Mouse (Mus musculus) forebrain, postnatal 0 days (tissue): Measurements from ENCODE around the gene BC048403. TPM values are rescaled to one million over a fixed set of nuclear protein-coding genes. Genes with fewer than 3 reads are reported as not detected.

ENCODE experiments used
- ATAC-seq: fragments of 200-750 bp; cut with Nextera tagmentation; 2 replicates; pipeline ENCODE4 v1.8.0; 2017; ENCODE audit warnings: mild to moderate bottlenecking, moderate library complexity
- DNase-seq: peaks from one replicate; pipeline ENCODE4 v3.0.0-alpha.2; 2015
- H3K27ac ChIP-seq: fragments of 300-500 bp; sonication (generic); 2 replicates; pipeline ENCODE4 v1.5.1; 2014; ENCODE audit warnings: low read depth, mild to moderate bottlenecking, antibody characterized with exemption, low read length, moderate library complexity, mixed read lengths
- H3K27me3 ChIP-seq: fragments of 300-500 bp; sonication (generic); 2 replicates; pipeline ENCODE4 v1.6.1; 2014; ENCODE audit warnings: mild to moderate bottlenecking, low read length, mixed read lengths; ENCODE audit not compliant: insufficient read depth
- H3K36me3 ChIP-seq: fragments of 300-500 bp; sonication (generic); 2 replicates; pipeline ENCODE4 v1.6.1; 2014; ENCODE audit warnings: mild to moderate bottlenecking, moderate library complexity; ENCODE audit not compliant: insufficient read depth
- H3K4me1 ChIP-seq: fragments of 300-500 bp; sonication (generic); 2 replicates; pipeline ENCODE4 v1.6.1; 2014; ENCODE audit warnings: antibody characterized with exemption; ENCODE audit not compliant: insufficient read depth
- H3K4me2 ChIP-seq: fragments of 300-500 bp; sonication (generic); 2 replicates; pipeline ENCODE4 v1.6.1; 2014; ENCODE audit warnings: low read depth, mild to moderate bottlenecking, moderate library complexity
- H3K4me3 ChIP-seq: fragments of 300-500 bp; sonication (generic); 2 replicates; pipeline ENCODE4 v1.5.1; 2014; ENCODE audit warnings: low read depth, low read length, mixed read lengths
- H3K9ac ChIP-seq: fragments of 300-500 bp; sonication (generic); 2 replicates; pipeline ENCODE4 v1.6.1; 2014; ENCODE audit warnings: mild to moderate bottlenecking
- H3K9me3 ChIP-seq: fragments of 300-500 bp; sonication (generic); 2 replicates; pipeline ENCODE4 v1.6.1; 2016; ENCODE audit warnings: low read length
- CTCF ChIP-seq: sonication (generic); IDR thresholded peaks from 2 replicates; pipeline ENCODE4 v1.5.1; 2016; ENCODE audit warnings: antibody characterized with exemption, control low read depth, low read depth
- WGBS: fragments of 180-500 bp; shearing (Covaris S2); extraction: QIAGEN DNeasy Blood & Tissue Kit; methylation state at CpG from one replicate; pipeline ENCODE4 v1.1.7; 2014; 5-methylcytosine and 5-hydroxymethylcytosine counted together
- polyA plus RNA-seq: library from polyadenylated mRNA; unstranded; fragments of >200 nt; fragmentation: Nextera tagmentation; extraction: Ambion mirVana; gene quantifications from 2 replicates; pipeline ENCODE4 v1.2.1, GENCODE M21; 2015
- total RNA-seq: library from RNA; depleted of rRNA; stranded (reverse); fragments of >200 nt; gene quantifications from 2 replicates; pipeline ENCODE4 v1.2.3, GENCODE M21; 2014

The BC048403 gene
- total and polyA plus RNA-seq, 2 experiments from 2014 or later, result 2.3 to 4.0 TPM

DNA sequence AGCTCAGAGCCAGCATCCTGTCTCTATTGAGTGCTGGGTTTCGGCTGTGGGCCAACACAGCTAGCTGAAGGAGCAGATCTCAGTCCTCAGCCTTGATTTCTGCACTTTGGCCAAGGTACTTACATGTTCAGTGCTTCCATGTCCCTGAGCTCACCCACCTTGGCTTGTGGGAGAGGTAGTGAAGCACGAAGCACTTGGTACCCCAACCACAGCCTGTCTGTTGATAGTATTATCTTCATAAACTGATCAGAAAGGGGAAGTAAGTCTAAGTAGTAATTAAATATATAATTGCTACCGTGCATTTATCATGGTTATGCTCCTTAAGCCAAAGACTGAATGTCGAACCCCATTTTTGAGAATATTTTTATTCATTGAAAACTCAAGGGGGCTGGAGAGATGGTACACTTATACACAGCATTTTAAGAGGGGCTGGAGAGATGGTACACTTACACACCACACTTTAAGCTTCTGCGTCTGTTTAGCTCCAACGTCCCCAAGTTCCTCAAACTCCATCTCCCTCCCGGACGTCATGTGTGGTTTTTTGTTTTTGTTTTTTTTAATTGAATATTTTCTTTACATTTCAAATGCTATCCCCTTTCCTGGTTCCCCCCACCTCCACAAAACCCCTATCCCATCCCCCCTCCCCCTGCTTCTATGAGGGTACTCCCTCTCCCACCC lies 8.6 kb upstream of the BC048403 start:
- no peak for TF ChIP-seq CTCF
- 94% methylated on average over 8 of the region's 8 CpGs for WGBS

DNA sequence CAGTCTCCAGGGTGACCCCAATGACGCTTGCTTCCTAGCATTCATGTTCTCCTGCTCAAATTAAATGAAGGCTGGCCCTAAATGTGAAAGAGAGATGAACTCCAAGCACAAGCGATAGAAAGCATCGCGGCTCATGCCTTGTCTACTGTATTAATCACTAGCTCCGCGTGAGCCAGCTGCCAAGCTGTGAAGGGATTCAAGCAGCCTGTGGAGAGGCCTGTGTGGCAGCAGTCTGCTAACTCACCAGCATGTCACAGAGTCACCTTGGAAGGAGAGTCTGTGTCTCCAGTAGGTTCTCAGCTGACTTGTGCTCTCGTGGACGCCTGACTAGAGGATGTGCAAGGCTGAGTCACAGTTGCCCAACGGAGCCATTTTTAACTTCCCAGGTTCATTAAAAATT lies 7.2 kb upstream of the BC048403 start:
- no peak for TF ChIP-seq CTCF
- WGBS, result 77% methylated on average over 9 of the region's 9 CpGs
- Histone ChIP-seq H3K27me3 (no peaks in the 10 kb centered on the region), H3K9ac (no peak overlapping the region), H3K27ac (no peak overlapping the region), H3K4me2 (no peak overlapping the region), H3K9me3 (no peaks in the 10 kb centered on the region), H3K36me3 (no peaks in the 10 kb centered on the region), H3K4me3 (no peak overlapping the region), H3K4me1 (no peaks in the 10 kb centered on the region)
- ATAC-seq (no peak), DNase-seq (no peak)

More for the DNA sequence above, 8.6 kb upstream of the BC048403 start:
- Histone ChIP-seq H3K27ac (no peak overlapping the region), H3K27me3 (no peaks in the 10 kb centered on the region), H3K4me2 (no peak overlapping the region), H3K9ac (no peak overlapping the region), H3K4me3 (no peak overlapping the region), H3K9me3 (no peaks in the 10 kb centered on the region), H3K36me3 (no peaks in the 10 kb centered on the region), H3K4me1 (no peaks in the 10 kb centered on the region)
- no peak for DNase-seq
- ATAC-seq, result no peak

DNA sequence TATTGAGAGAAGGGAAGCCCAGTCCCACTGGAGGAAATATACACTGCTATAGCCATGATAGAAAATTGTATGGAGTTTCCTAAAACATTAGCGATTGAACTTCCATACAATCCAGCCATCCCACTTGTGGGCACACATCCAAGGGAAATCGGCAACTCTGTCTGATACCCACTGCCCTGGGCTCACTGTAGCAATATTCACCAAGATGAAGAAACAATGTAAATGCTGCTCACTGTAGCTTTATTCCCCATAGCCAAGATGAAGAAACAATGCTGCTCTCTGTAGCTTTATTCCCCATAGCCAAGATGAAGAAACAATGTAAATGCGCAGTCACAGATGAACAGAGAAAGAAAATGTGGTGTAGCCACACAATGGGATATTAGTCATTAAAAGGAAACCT lies 2.5 kb upstream of the BC048403 start:
- Histone ChIP-seq H3K36me3 (no peaks in the 10 kb centered on the region), H3K4me1 (0 out of 2 replicates have a peak, but pooled peaks cover 7% of the 10 kb centered on the region), H3K27ac (no peak overlapping the region), H3K4me3 (no peak overlapping the region), H3K4me2 (no peak overlapping the region), H3K27me3 (no peaks in the 10 kb centered on the region), H3K9ac (no peak overlapping the region), H3K9me3 (no peaks in the 10 kb centered on the region)
- ATAC-seq (no peak), DNase-seq (no peak)
- no peak for TF ChIP-seq CTCF
- 86% methylated on average over 3 of the region's 3 CpGs for WGBS

DNA sequence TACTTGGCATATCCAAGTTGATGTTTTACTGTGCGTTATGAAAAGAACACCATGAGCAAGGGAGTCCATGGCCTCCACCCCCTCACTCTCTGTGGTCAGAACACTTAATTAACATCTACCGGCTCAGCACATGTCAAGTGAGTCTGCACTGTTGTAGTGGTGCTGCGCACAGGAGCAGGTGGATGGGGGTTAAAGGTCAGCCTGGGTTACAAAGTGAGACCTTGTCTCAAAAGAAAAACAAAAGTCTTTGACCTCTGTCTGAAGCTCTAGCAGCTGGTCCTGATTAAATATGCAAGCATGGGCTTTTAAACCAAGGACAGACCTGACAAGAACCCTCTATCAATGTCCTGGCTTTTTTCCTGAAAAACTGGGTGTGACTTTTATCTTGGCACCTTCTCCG lies 2.6 kb downstream of the BC048403 start:
- no peak overlapping the region for H3K4me3 ChIP-seq
- 65% methylated on average over 4 of the region's 4 CpGs for WGBS
- H3K36me3 ChIP-seq, result 0 out of 2 replicates have a peak, but pooled peaks cover 10% of the 10 kb centered on the region
- no peak for ATAC-seq
- 0 out of 2 replicates have a peak, but pooled peaks cover 7% of the 10 kb centered on the region for H3K4me1 ChIP-seq
- H3K27ac ChIP-seq, result no peak overlapping the region
- TF ChIP-seq CTCF, result no peak
- H3K9me3 ChIP-seq, result no peaks in the 10 kb centered on the region
- DNase-seq, result no peak
- H3K4me2 ChIP-seq, result no peak overlapping the region
- H3K27me3 ChIP-seq, result no peaks in the 10 kb centered on the region
- no peak overlapping the region for H3K9ac ChIP-seq

DNA sequence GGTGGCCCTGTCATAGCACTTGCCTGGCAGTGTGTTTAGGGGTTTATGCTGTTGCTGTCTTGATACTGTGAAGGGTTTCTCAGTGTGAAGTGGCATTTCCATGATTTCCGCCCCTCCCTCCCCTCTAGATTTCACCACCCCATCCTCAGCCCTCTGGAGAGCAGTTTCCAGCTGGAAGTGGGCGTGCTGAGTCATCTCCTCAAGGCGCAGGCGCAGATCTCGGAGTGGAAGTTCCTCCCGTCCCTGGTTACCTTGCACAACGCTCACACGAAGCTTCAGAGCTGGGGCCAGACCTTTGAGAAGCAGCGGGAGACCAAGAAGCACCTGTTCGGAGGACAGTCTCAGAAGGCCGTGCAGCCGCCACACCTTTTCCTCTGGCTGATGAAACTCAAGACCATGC lies 10.4 kb downstream of the BC048403 start:
- DNase-seq (no peak), ATAC-seq (no peak)
- no peak overlapping the region for H3K9ac ChIP-seq
- no peak overlapping the region for H3K4me3 ChIP-seq
- WGBS, result 95% methylated on average over 12 of the region's 12 CpGs
- no peaks in the 10 kb centered on the region for H3K27me3 ChIP-seq
- no peak for TF ChIP-seq CTCF
- no peak overlapping the region for H3K27ac ChIP-seq
- H3K36me3 ChIP-seq, result peaks cover 27% of the 10 kb centered on the region
- H3K4me2 ChIP-seq, result no peak overlapping the region
- H3K4me1 ChIP-seq, result no peaks in the 10 kb centered on the region
- no peaks in the 10 kb centered on the region for H3K9me3 ChIP-seq

DNA sequence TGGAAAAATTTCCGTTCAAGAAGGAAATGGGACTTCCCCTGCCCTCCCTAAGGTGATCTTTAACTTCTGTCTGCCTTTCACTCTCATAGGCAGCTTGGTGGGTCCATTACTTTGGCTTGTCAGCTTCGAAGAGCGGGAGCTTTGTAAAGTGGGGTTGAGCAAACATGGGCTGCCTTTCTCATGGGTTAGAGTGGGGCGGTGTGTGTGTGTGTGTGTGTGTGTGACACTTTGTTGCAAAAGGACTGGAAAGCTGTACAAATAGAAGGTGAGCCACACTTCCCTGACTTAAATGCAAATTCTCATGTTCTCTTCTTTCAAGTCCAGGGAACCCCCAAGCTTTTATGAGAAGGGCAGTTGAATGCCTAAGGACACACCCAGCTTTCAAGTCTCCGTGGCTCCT lies 14.5 kb downstream of the BC048403 start:
- Histone ChIP-seq H3K4me3 (no peak overlapping the region), H3K4me1 (no peaks in the 10 kb centered on the region), H3K9ac (no peak overlapping the region), H3K9me3 (no peaks in the 10 kb centered on the region), H3K4me2 (no peak overlapping the region), H3K36me3 (peaks cover 11% of the 10 kb centered on the region), H3K27me3 (no peaks in the 10 kb centered on the region), H3K27ac (no peak overlapping the region)
- no peak for ATAC-seq
- WGBS, result 86% methylated on average over 5 of the region's 5 CpGs
- DNase-seq, result no peak
- TF ChIP-seq CTCF, result no peak

DNA sequence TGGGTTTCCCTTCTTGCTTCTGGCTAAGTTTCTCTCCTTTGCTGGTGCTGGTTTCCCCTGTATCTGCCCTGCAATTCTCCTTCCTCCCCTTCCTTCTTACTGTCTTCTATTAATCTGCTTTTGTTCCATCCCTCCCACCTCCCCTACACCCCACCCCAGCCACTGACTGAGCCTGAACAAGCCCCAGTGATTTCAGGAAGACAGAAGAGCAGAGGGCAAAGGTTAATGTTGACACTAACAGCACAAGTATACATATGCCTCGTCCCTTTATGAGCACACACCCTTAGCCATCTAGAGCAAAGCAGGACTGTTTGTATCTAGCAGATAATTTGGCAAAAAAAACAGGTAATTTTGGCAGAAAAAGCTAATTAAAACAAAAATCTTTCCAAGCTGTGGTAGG lies 16.1 kb downstream of the BC048403 start:
- 49% methylated on average over 1 of the region's 1 CpGs for WGBS
- TF ChIP-seq CTCF, result no peak

More for the DNA sequence above, 16.1 kb downstream of the BC048403 start:
- H3K9me3 ChIP-seq, result no peaks in the 10 kb centered on the region
- H3K4me3 ChIP-seq, result no peak overlapping the region
- no peak for ATAC-seq
- H3K4me1 ChIP-seq, result no peaks in the 10 kb centered on the region
- H3K36me3 ChIP-seq, result peaks cover 4% of the 10 kb centered on the region
- no peak for DNase-seq
- no peak overlapping the region for H3K4me2 ChIP-seq
- H3K27me3 ChIP-seq, result no peaks in the 10 kb centered on the region
- no peak overlapping the region for H3K27ac ChIP-seq
- H3K9ac ChIP-seq, result no peak overlapping the region
